Mouse (Mus musculus) CH12.LX (cell line): Measurements from ENCODE around the gene Letm1. TPM values are rescaled to one million over a fixed set of nuclear protein-coding genes. Genes with fewer than 3 reads are reported as not detected.

ENCODE experiments used
- DNase-seq: peaks from one replicate; pipeline ENCODE4 v3.0.0-alpha.2; 2013; ENCODE audit errors: extremely low read depth
- H3K27ac ChIP-seq: 2 replicates; pipeline ENCODE4 v1.5.1; 2012; ENCODE audit warnings: low read depth, mild to moderate bottlenecking, control low read depth, moderate library complexity; ENCODE audit not compliant: insufficient read depth
- H3K27me3 ChIP-seq: replicated peaks from 2 replicates; pipeline ENCODE3; 2012; ENCODE audit warnings: inconsistent platforms
- H3K36me3 ChIP-seq, 2 experiments: replicated peaks in 1 of 2; 2 replicates each; pipeline versions ENCODE3 to v1.6.1; 2012; ENCODE audit warnings: inconsistent platforms in 1 of 2, low read length in 1 of 2, mild to moderate bottlenecking in 1 of 2, mixed read lengths in 1 of 2, moderate library complexity in 1 of 2; ENCODE audit not compliant: control insufficient read depth in 1 of 2, insufficient read depth in 1 of 2
- H3K4me1 ChIP-seq, 2 experiments: 2 replicates each; pipeline ENCODE4 v1.6.1; 2012; ENCODE audit warnings: inconsistent platforms in 1 of 2, moderate library complexity in 1 of 2; ENCODE audit not compliant: insufficient read depth in 2 of 2, control insufficient read depth in 1 of 2
- H3K4me2 ChIP-seq: 2 replicates; pipeline ENCODE4 v1.6.1; 2012; ENCODE audit warnings: low read depth, mild to moderate bottlenecking, control low read depth; ENCODE audit not compliant: poor library complexity, insufficient read depth, severe bottlenecking
- H3K4me3 ChIP-seq, 3 experiments: fragments of 150-350 bp in 1 of 3; sonication (generic) in 1 of 3; replicated peaks in 1 of 3; 2 replicates each; pipeline versions ENCODE3 to v1.5.1; 2011 to 2012; ENCODE audit warnings: low read depth in 2 of 3, low read length in 2 of 3, mild to moderate bottlenecking in 2 of 3, moderate library complexity in 2 of 3, control low read depth in 1 of 3, improper control_type of control experiment in 1 of 3, inconsistent platforms in 1 of 3, mixed read lengths in 1 of 3; ENCODE audit not compliant: poor library complexity in 1 of 3
- H3K79me2 ChIP-seq: replicated peaks from 2 replicates; pipeline ENCODE4 v1.6.1; 2012; ENCODE audit warnings: mild to moderate bottlenecking, moderate library complexity; ENCODE audit not compliant: control insufficient read depth, poor library complexity, insufficient read depth, severe bottlenecking; ENCODE audit errors: extremely low read depth
- H3K9ac ChIP-seq: 2 replicates; pipeline ENCODE4 v1.6.1; 2012; ENCODE audit warnings: low read depth, mild to moderate bottlenecking, control low read depth, moderate library complexity; ENCODE audit not compliant: insufficient read depth
- H3K9me3 ChIP-seq: replicated peaks from 2 replicates; pipeline ENCODE3; 2012; ENCODE audit warnings: low read length, inconsistent platforms, mixed read lengths
- CHD1 ChIP-seq: IDR thresholded peaks from 2 replicates; pipeline ENCODE4 v1.6.1; 2012; ENCODE audit warnings: low read depth, low read length, improper control_type of control experiment, inconsistent platforms
- CTCF ChIP-seq, 2 experiments: IDR thresholded peaks in 1 of 2; conservative IDR thresholded peaks in 1 of 2; 2 replicates each; pipeline ENCODE4 v1.5.1; 2011 to 2012; ENCODE audit warnings: low read depth in 2 of 2, low read length in 2 of 2, improper control_type of control experiment in 1 of 2, inconsistent platforms in 1 of 2, mild to moderate bottlenecking in 1 of 2, moderate library complexity in 1 of 2
- E2F4 ChIP-seq: IDR thresholded peaks from 2 replicates; pipeline ENCODE4 v1.6.1; 2011; ENCODE audit warnings: low read depth, low read length, improper control_type of control experiment; ENCODE audit not compliant: insufficient replicate concordance
- ELF1 ChIP-seq: IDR thresholded peaks from 2 replicates; pipeline ENCODE4 v1.6.1; 2014; ENCODE audit warnings: low read depth, mild to moderate bottlenecking, inconsistent platforms, low read length, improper control_type of control experiment
- ETS1 ChIP-seq: conservative IDR thresholded peaks from 2 replicates; pipeline ENCODE4 v1.6.1; 2012; ENCODE audit warnings: low read depth, mild to moderate bottlenecking, inconsistent platforms, low read length, improper control_type of control experiment, moderate library complexity
- GABPA ChIP-seq: IDR thresholded peaks from 2 replicates; pipeline ENCODE4 v1.6.1; 2012; ENCODE audit warnings: low read depth, low read length, improper control_type of control experiment, inconsistent platforms; ENCODE audit not compliant: insufficient replicate concordance
- HCFC1 ChIP-seq: IDR thresholded peaks from 2 replicates; pipeline ENCODE4 v1.6.1; 2012; ENCODE audit warnings: low read depth, mild to moderate bottlenecking, inconsistent platforms, low read length, improper control_type of control experiment
- KAT2A ChIP-seq: IDR thresholded peaks from 2 replicates; pipeline ENCODE4 v1.6.1; 2012; ENCODE audit warnings: low read length, improper control_type of control experiment, inconsistent platforms; ENCODE audit not compliant: insufficient replicate concordance
- MEF2A ChIP-seq: IDR thresholded peaks from 2 replicates; pipeline ENCODE4 v1.6.1; 2014; ENCODE audit warnings: low read depth, mild to moderate bottlenecking, inconsistent platforms, low read length, improper control_type of control experiment, borderline replicate concordance
- MYC ChIP-seq: IDR thresholded peaks from 2 replicates; pipeline ENCODE4 v1.6.1; 2011; ENCODE audit warnings: low read depth, mild to moderate bottlenecking, improper control_type of control experiment, low read length
- NELFE ChIP-seq: IDR thresholded peaks from 2 replicates; pipeline ENCODE4 v1.6.1; 2011; ENCODE audit warnings: low read depth, low read length, improper control_type of control experiment
- PAX5 ChIP-seq: IDR thresholded peaks from 2 replicates; pipeline ENCODE4 v1.6.1; 2012; ENCODE audit warnings: low read length, inconsistent platforms, mixed read lengths
- POLR2A ChIP-seq: IDR thresholded peaks from 2 replicates; pipeline ENCODE4 v1.6.1; 2011; ENCODE audit warnings: low read depth, mild to moderate bottlenecking, improper control_type of control experiment, low read length
- RAD21 ChIP-seq: IDR thresholded peaks from 2 replicates; pipeline ENCODE4 v1.6.1; 2011; ENCODE audit warnings: low read depth, mild to moderate bottlenecking, low read length, improper control_type of control experiment, moderate library complexity
- SMC3 ChIP-seq: IDR thresholded peaks from 2 replicates; pipeline ENCODE4 v1.6.1; 2011; ENCODE audit warnings: low read depth, low read length, improper control_type of control experiment
- UBTF ChIP-seq: IDR thresholded peaks from 2 replicates; pipeline ENCODE4 v1.6.1; 2012; ENCODE audit warnings: low read depth, mild to moderate bottlenecking, inconsistent platforms, low read length, improper control_type of control experiment, moderate library complexity
- USF1 ChIP-seq: IDR thresholded peaks from 2 replicates; pipeline ENCODE4 v1.6.1; 2014; ENCODE audit warnings: low read depth, mild to moderate bottlenecking, inconsistent platforms, low read length, improper control_type of control experiment
- dilution Hi-C: fragments of 300-500 bp; cut with MboI; formaldehyde crosslinking; loops from 2 replicates; pipeline ENCODE4 v1.14.3; 2020; ENCODE audit warnings: low sequenced_read_pairs; ENCODE audit not compliant: extremely low pct_unique_long_range_greater_than_20kb, extremely low pct_ligation_motif_present
- in situ Hi-C: fragments of 300-500 bp; cut with MboI; formaldehyde crosslinking; loops from 3 replicates; pipeline ENCODE4 v1.14.3; 2019; ENCODE audit warnings: low sequenced_read_pairs, low pct_ligation_motif_present, low pct_unique_long_range_greater_than_20kb, mixed read lengths
- polyA plus RNA-seq: library from polyadenylated mRNA; unstranded; fragments of >175 nt; gene quantifications from 2 replicates; pipeline ENCODE4 v1.2.1, GENCODE M21; 2012; ENCODE audit warnings: low read depth; ENCODE audit not compliant: insufficient read length
- total RNA-seq, 2 experiments: library from RNA; depleted of rRNA; stranded (reverse); fragments of 300-350 nt in 1 of 2; fragments of >200 nt in 1 of 2; gene quantifications; 2 replicates each; pipeline ENCODE4 v1.2.3; 2012 to 2014

Gene Letm1
- total and polyA plus RNA-seq, 3 experiments: 21.8 to 43.4 (median 27.6) TPM

GRCm38 (mm10) chr5:33811519-33811918 lies 28.9 kb upstream of the Letm1 start:
- no peak for DNase-seq
- in situ Hi-C loops: no loop called here

GRCm38 (mm10) chr5:33803337-33803736 lies 20.7 kb upstream of the Letm1 start:
- Histone ChIP-seq H3K36me3 (no peaks in the 10 kb centered on the region), H3K4me3 (no peak overlapping the region), H3K9ac (no peak overlapping the region), H3K9me3 (peaks cover 14% of the 10 kb centered on the region), H3K4me2 (no peak overlapping the region), H3K27me3 (no peaks in the 10 kb centered on the region), H3K4me1 (no peaks in the 10 kb centered on the region), H3K79me2 (no peaks in the 10 kb centered on the region), H3K27ac (no peak overlapping the region)
- in situ Hi-C loops: no loop called here
- dilution Hi-C loops: no loop called here
- DNase-seq: no peak
- TF ChIP-seq KAT2A (no peak), GABPA (no peak), HCFC1 (no peak), NELFE (no peak), MEF2A (no peak), ELF1 (no peak), POLR2A (no peak), UBTF (no peak), RAD21 (no peak), CHD1 (no peak), PAX5 (no peak), E2F4 (no peak), USF1 (no peak), ETS1 (no peak), MYC (no peak)
- TF ChIP-seq, all 38 proteins: peak for 0

More at GRCm38 (mm10) chr5:33811519-33811918, 28.9 kb upstream of the Letm1 start:
- H3K9me3 ChIP-seq: no peaks in the 10 kb centered on the region
- no peak overlapping the region for H3K9ac ChIP-seq
- dilution Hi-C loops: no loop called here
- no peak overlapping the region for H3K4me3 ChIP-seq
- no peak overlapping the region for H3K27ac ChIP-seq
- peaks cover 2 to 6% of the 10 kb centered on the region in 2 experiments; a peak in 2 of 4 replicates for H3K4me1 ChIP-seq
- no peaks in the 10 kb centered on the region for H3K79me2 ChIP-seq
- TF ChIP-seq ELF1 (no peak), SMC3 (peak; percentile 22), CTCF (conservative IDR thresholded peaks at IDR 0.05 in 1 of 2, IDR thresholded peaks at IDR 0.05 in 1 of 2; ENCODE audit: low read depth in 2 of 2, low read length in 2 of 2) (peak; percentile 22 to 39; a peak in 2 of 4 replicates)
- TF ChIP-seq, all 38 proteins: peak for 2
- Histone ChIP-seq H3K4me2 (no peak overlapping the region), H3K36me3 (no peaks in the 10 kb centered on the region), H3K27me3 (no peaks in the 10 kb centered on the region)
